Mouse (Mus musculus): ENCODE measurements around the gene Accsl. TPM values are rescaled to one million over a fixed set of nuclear protein-coding genes. Genes with fewer than 3 reads are reported as not detected.

Gene Accsl
- polyA plus RNA-seq, 1 experiment from 2014 or later, result not detected

GRCm38 (mm10) chr2:93889071-93889470 is 20.1 kb upstream of the Accsl start:
- Histone ChIP-seq H3K9ac (no peak overlapping the region), H3K36me3 (no peaks in the 10 kb centered on the region), H3K27ac (no peak overlapping the region), H3K4me1 (peaks cover 17% of the 10 kb centered on the region), H3K27me3 (no peaks in the 10 kb centered on the region), H3K4me2 (replicated peaks) (no peak overlapping the region), H3K4me3 (no peak overlapping the region), H3K9me3 (no peaks in the 10 kb centered on the region)
- no peak for ATAC-seq (ENCODE audit: low FRiP score, low read depth)
- WGBS, result 86% methylated on average over 7 of the region's 7 CpGs

GRCm38 (mm10) chr2:93888366-93888765 is 19.4 kb upstream of the Accsl start:
- Histone ChIP-seq H3K9me3 (no peaks in the 10 kb centered on the region), H3K4me1 (peaks cover 17% of the 10 kb centered on the region), H3K4me3 (no peak overlapping the region), H3K27ac (no peak overlapping the region), H3K9ac (no peak overlapping the region), H3K36me3 (no peaks in the 10 kb centered on the region), H3K4me2 (replicated peaks) (no peak overlapping the region), H3K27me3 (no peaks in the 10 kb centered on the region)
- whole genome bisulfite sequencing, result 88% methylated on average over 6 of the region's 6 CpGs
- no peak for ATAC-seq (ENCODE audit: low FRiP score, low read depth)

DNA sequence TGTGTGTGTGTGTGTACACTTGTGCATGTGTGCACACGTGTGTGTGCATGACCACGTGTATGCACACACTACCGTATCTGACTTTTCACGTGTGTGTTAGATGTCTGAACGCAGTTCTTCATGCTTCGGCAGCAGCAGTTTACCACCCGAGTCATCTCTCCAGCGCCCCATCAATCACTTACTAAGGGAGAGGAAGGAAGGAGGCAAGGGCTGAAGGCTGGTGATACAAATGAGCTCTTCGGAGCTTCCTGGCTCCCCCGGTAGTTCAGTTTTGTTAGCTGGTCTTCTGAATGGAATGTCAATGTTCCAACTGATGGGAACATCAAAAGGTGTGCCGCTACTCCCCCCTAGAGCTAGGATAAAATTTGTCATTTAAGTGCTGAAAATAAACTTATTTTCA is 18.3 kb upstream of the Accsl start:
- H3K9me3 ChIP-seq, result no peaks in the 10 kb centered on the region
- H3K36me3 ChIP-seq, result no peaks in the 10 kb centered on the region
- H3K4me1 ChIP-seq, result peaks cover 15% of the 10 kb centered on the region
- 75% methylated on average over 11 of the region's 11 CpGs for WGBS
- no peaks in the 10 kb centered on the region for H3K27me3 ChIP-seq
- H3K27ac ChIP-seq, result no peak overlapping the region
- H3K4me2 ChIP-seq (replicated peaks), result no peak overlapping the region
- H3K4me3 ChIP-seq, result no peak overlapping the region
- ATAC-seq (ENCODE audit: low FRiP score, low read depth), result no peak
- no peak overlapping the region for H3K9ac ChIP-seq

DNA sequence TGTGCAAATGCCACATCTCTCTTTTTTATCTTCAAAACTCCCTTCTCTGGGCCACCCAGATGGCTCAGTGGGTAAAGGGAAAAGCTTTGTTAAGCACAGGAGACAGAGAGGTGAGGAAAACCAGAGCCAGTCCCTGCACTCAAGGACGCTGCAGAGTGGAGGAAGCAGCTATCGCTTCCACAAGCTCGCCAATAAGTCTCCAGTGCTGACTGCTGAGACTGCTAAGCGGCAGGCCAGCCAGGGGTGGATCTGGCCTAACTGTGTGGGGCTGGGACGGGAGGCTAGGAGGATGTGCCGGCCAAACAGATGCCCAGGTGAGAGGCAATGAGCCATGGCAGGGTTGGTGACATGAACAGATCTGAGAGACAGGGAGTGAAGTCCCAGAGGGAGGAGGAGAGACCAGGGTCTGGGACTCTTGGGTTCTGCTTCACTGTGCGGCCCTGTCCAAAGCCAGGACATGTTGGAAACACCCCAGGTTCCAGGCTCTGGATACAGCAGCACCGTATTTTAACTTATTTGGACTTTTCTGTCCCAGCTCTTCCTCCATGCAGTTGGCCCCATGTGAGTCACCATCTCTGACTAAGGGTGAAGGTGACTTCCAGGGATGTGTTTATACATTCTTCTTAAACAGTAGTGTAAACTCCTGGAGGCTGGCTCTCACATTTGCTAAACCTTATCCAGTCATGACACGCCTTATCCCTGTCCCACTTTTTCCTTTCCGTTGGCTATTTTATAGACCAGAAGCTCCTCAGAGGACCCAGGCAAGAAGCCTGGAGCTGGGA is 17.2 kb upstream of the Accsl start:
- WGBS, result 42% methylated on average over 10 of the region's 10 CpGs
- ATAC-seq (ENCODE audit: low FRiP score, low read depth), result no peak
- no peak overlapping the region for H3K4me2 ChIP-seq (replicated peaks)

DNA sequence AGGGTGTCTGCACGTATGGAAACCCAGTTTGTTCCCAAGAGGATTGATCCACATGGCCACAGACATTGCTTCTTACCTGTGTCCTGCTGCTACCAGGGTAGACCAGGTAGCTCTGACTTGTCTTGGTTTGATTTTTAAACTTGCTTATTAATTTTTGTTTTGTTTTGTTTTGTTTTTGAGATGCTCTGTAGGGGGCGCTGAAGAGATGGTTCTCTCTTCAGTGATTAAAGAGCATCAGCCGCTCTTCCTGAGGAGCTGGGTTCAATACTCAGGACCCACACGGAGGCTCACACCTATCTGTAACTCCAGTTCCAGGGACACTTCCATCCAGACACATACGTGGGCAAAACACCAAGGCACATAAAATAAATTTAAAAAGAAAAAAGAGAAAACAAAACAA is 14.1 kb upstream of the Accsl start:
- H3K27ac ChIP-seq, result no peak overlapping the region
- H3K27me3 ChIP-seq, result no peaks in the 10 kb centered on the region
- no peak overlapping the region for H3K4me3 ChIP-seq
- H3K36me3 ChIP-seq, result no peaks in the 10 kb centered on the region
- H3K4me1 ChIP-seq, result 0 out of 2 replicates have a peak, but pooled peaks cover 3% of the 10 kb centered on the region
- H3K9ac ChIP-seq, result no peak overlapping the region
- no peak overlapping the region for H3K4me2 ChIP-seq (replicated peaks)
- no peaks in the 10 kb centered on the region for H3K9me3 ChIP-seq
- ATAC-seq (ENCODE audit: low FRiP score, low read depth), result no peak
- WGBS, result 53% methylated on average over 5 of the region's 5 CpGs

More for the DNA sequence above, 17.2 kb upstream of the Accsl start:
- Histone ChIP-seq H3K4me1 (peaks cover 4% of the 10 kb centered on the region), H3K36me3 (no peaks in the 10 kb centered on the region), H3K27me3 (no peaks in the 10 kb centered on the region), H3K27ac (no peak overlapping the region), H3K9ac (no peak overlapping the region), H3K4me3 (no peak overlapping the region), H3K9me3 (no peaks in the 10 kb centered on the region)

DNA sequence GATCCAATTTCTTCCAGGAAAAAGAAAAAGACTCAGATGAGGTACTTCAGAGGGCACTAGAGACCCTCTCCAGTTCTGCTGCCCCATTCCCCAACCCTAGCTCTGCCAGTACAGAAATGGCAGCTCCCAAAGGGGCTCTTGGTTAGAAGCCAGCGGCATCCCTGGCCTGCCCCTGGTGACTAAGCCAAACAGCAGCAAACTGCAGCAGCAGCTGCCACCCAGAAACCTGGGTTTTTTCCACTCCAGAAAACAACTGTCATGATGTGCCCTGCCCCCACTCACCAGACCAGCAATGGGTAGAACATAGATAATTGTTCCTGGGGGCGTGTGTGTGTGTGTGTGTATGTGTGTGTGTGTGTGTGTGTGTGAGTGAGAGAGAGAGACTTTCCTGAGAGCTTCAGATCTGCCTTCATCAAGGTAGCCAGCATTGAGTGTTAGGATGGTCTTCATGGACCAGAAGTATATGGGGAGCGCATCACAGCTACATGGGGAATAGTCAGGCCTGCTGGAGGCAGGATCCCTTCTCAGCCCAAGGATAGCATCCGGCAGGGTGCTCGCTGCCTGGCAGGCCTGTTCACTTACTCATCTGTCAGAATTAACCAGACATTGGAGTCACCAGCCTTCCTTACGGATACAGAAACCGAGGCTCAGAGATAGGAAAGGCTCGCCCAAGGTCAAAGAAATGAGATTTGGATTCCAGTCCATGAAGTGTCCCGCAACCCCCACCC is 12.8 kb upstream of the Accsl start:
- H3K4me1 ChIP-seq, result 0 out of 2 replicates have a peak, but pooled peaks cover 3% of the 10 kb centered on the region
- no peaks in the 10 kb centered on the region for H3K27me3 ChIP-seq
- no peak for ATAC-seq (ENCODE audit: low FRiP score, low read depth)
- no peaks in the 10 kb centered on the region for H3K36me3 ChIP-seq
- 88% methylated on average over 9 of the region's 9 CpGs for WGBS
- H3K4me2 ChIP-seq (replicated peaks), result no peak overlapping the region
- no peak overlapping the region for H3K4me3 ChIP-seq
- no peak overlapping the region for H3K27ac ChIP-seq
- H3K9ac ChIP-seq, result no peak overlapping the region
- H3K9me3 ChIP-seq, result no peaks in the 10 kb centered on the region

DNA sequence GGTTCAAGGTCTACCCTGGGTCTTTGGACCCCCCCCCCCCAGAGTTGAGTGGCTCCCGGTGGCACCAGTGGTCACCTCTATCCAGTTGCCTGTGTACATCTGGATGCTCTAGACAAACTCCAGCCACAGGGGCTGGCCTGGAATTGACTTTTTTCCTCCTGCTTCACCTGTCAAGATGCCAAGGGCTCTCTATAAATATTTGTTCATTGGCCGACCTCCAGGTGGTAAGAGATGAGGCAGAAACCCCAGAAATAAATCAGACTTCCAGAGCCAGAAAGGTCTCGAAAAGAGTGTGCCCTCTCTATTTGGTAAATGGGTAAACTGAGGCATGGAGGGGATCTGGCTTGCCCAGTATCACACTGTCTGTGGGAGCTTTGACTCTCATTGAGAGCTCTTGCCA is 12.0 kb upstream of the Accsl start:
- WGBS, result 76% methylated on average over 3 of the region's 3 CpGs
- Histone ChIP-seq H3K9ac (no peak overlapping the region), H3K27me3 (no peaks in the 10 kb centered on the region), H3K9me3 (no peaks in the 10 kb centered on the region), H3K36me3 (no peaks in the 10 kb centered on the region), H3K27ac (no peak overlapping the region), H3K4me1 (0 out of 2 replicates have a peak, but pooled peaks cover 3% of the 10 kb centered on the region), H3K4me3 (no peak overlapping the region), H3K4me2 (replicated peaks) (no peak overlapping the region)
- no peak for ATAC-seq (ENCODE audit: low FRiP score, low read depth)

DNA sequence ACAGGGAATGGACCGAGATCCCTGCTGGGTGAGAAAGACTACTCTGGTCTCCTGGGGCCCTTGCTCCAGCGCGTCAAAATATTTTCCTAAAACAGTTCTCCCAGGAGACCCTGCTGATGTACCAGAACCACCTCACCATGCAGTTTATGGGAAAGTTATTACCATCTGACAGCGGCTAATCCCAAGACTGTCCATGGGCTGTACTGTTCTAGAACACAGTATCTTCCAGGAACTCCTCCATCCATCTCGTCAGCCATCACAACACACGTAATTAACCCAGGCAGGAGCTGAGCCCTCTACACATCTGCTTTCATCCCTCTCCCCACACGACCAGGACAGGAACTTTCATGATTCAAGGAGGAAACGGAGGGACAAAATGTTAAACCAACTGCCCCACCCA is 11.5 kb upstream of the Accsl start:
- ATAC-seq (ENCODE audit: low FRiP score, low read depth), result no peak
- no peak overlapping the region for H3K9ac ChIP-seq
- no peak overlapping the region for H3K27ac ChIP-seq
- H3K27me3 ChIP-seq, result peaks cover under 1% of the 10 kb centered on the region; the same call in 1 of the 2 replicates
- H3K4me1 ChIP-seq, result 0 out of 2 replicates have a peak, but pooled peaks cover 3% of the 10 kb centered on the region
- no peaks in the 10 kb centered on the region for H3K36me3 ChIP-seq
- 57% methylated on average over 8 of the region's 8 CpGs for WGBS
- H3K4me3 ChIP-seq, result no peak overlapping the region
- no peaks in the 10 kb centered on the region for H3K9me3 ChIP-seq
- H3K4me2 ChIP-seq (replicated peaks), result no peak overlapping the region

GRCm38 (mm10) chr2:93877005-93877404 is 8.0 kb upstream of the Accsl start:
- peaks cover 3% of the 10 kb centered on the region; the same call in 1 of the 2 replicates for H3K27me3 ChIP-seq
- peaks cover 7% of the 10 kb centered on the region; the same call in 1 of the 2 replicates for H3K4me1 ChIP-seq
- no peak overlapping the region for H3K27ac ChIP-seq
- no peak for ATAC-seq (ENCODE audit: low FRiP score, low read depth)
- WGBS, result 63% methylated on average over 5 of the region's 5 CpGs
- no peak overlapping the region for H3K9ac ChIP-seq
- no peaks in the 10 kb centered on the region for H3K36me3 ChIP-seq
- no peaks in the 10 kb centered on the region for H3K9me3 ChIP-seq
- no peak overlapping the region for H3K4me3 ChIP-seq
- no peak overlapping the region for H3K4me2 ChIP-seq (replicated peaks)

DNA sequence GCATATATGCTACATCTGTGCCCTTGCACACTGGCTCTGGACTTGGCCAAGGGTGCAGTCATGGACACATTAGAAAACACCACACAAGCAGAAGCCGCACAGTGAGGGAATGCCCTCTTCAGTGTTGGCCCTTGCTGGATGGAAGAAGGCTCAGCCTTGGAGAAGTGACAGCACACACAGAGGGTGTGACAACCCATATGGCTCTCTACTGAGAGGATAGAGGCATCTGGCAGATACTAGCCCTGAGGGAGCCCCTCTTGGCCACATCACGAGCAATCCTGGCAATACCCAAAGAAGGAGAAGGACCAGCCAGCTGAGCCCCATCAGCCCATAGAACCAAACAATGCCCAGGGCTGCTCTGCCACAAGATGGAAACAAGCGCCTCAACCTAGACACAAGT is 5.6 kb upstream of the Accsl start:
- ATAC-seq (ENCODE audit: low FRiP score, low read depth), result no peak
- WGBS, result 77% methylated on average over 3 of the region's 3 CpGs

DNA sequence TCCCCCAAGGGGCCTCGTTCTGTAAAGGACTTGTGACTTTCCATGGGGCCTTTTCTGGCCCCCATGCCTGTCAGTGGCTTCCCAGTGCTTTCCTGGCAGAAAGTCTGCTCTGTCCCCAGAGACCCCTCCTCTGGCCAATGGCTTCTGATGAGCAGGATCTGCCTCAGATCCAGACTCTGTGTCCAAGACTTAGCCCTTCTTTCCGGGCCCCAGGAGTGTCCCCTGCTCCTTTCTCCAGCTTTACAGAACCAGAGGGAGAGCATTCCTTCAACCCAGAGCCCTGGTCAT is 5.2 kb upstream of the Accsl start:
- H3K4me3 ChIP-seq, result no peak overlapping the region
- H3K9me3 ChIP-seq, result no peaks in the 10 kb centered on the region
- peaks cover 3% of the 10 kb centered on the region; the same call in 1 of the 2 replicates for H3K27me3 ChIP-seq
- H3K27ac ChIP-seq, result no peak overlapping the region
- no peak overlapping the region for H3K4me2 ChIP-seq (replicated peaks)
- ATAC-seq (ENCODE audit: low FRiP score, low read depth), result no peak
- H3K9ac ChIP-seq, result no peak overlapping the region
- peaks cover 4% of the 10 kb centered on the region; the same call in 1 of the 2 replicates for H3K4me1 ChIP-seq
- WGBS, result 25% methylated on average over 2 of the region's 2 CpGs
- H3K36me3 ChIP-seq, result no peaks in the 10 kb centered on the region

More for the DNA sequence above, 5.6 kb upstream of the Accsl start:
- Histone ChIP-seq H3K4me3 (no peak overlapping the region), H3K4me1 (peaks cover 4% of the 10 kb centered on the region; the same call in 1 of the 2 replicates), H3K9me3 (no peaks in the 10 kb centered on the region), H3K36me3 (no peaks in the 10 kb centered on the region), H3K27me3 (peaks cover 3% of the 10 kb centered on the region; the same call in 1 of the 2 replicates), H3K4me2 (replicated peaks) (no peak overlapping the region), H3K27ac (no peak overlapping the region), H3K9ac (no peak overlapping the region)

- Histone ChIP-seq H3K36me3 (no peaks in the 10 kb centered on the region), H3K27ac (no peak overlapping the region), H3K4me3 (no peak overlapping the region), H3K9me3 (no peaks in the 10 kb centered on the region), H3K9ac (no peak overlapping the region), H3K4me2 (replicated peaks) (no peak overlapping the region), H3K27me3 (peaks cover 3% of the 10 kb centered on the region; the same call in 1 of the 2 replicates), H3K4me1 (peaks cover 4% of the 10 kb centered on the region; the same call in 1 of the 2 replicates)
- ATAC-seq (ENCODE audit: low FRiP score, low read depth), result no peak
- WGBS, result 12% methylated on average over 11 of the region's 12 CpGs
Observed at GRCm38 (mm10) chr2:93873449-93874226, 4.7 kb upstream of the Accsl start.
